Mouse (Mus musculus) G1E (cell line): ENCODE measurements around the gene Fam131b. TPM values are rescaled to one million over a fixed set of nuclear protein-coding genes. Genes with fewer than 3 reads are reported as not detected.

Source experiments
- ATAC-seq: 2 replicates; pipeline ENCODE4 v1.8.0; 2016; ENCODE audit warnings: mild to moderate bottlenecking; ENCODE audit not compliant: insufficient number of reproducible peaks, poor library complexity, low FRiP score, severe bottlenecking; ENCODE audit errors: extremely low read depth
- DNase-seq: peaks from one replicate; pipeline ENCODE4 v3.0.0; 2012; ENCODE audit warnings: low spot score
- H3K27me3 ChIP-seq: 2 replicates; pipeline ENCODE4 v1.6.1; 2012; ENCODE audit warnings: mild to moderate bottlenecking, low read length, inconsistent platforms; ENCODE audit not compliant: insufficient read depth
- H3K36me3 ChIP-seq: replicated peaks from 2 replicates; pipeline ENCODE3; 2012; ENCODE audit warnings: mild to moderate bottlenecking, inconsistent platforms
- H3K4me1 ChIP-seq: 2 replicates; pipeline ENCODE4 v1.6.1; 2012; ENCODE audit warnings: low read depth, low read length, inconsistent platforms, mixed read lengths; ENCODE audit not compliant: insufficient read depth
- H3K4me3 ChIP-seq: 2 replicates; pipeline ENCODE4 v1.5.1; 2012; ENCODE audit warnings: low read depth, mild to moderate bottlenecking, inconsistent platforms, low read length, moderate library complexity, mixed read lengths
- H3K9me3 ChIP-seq: replicated peaks from 2 replicates; pipeline ENCODE4 v1.6.1; 2012; ENCODE audit warnings: inconsistent platforms
- CTCF ChIP-seq: IDR thresholded peaks from 2 replicates; pipeline ENCODE4 v1.5.1; 2012; ENCODE audit warnings: low read depth, low read length, inconsistent platforms, mixed read lengths
- GATA1 ChIP-seq: IDR thresholded peaks from 2 replicates; pipeline ENCODE4 v1.6.1; 2012; ENCODE audit warnings: borderline replicate concordance, low read length, inconsistent platforms, mixed read lengths
- GATA2 ChIP-seq: IDR thresholded peaks from 2 replicates; pipeline ENCODE4 v1.6.1; 2012; ENCODE audit warnings: low read depth, low read length, inconsistent platforms, borderline replicate concordance
- POLR2AphosphoS5 ChIP-seq: IDR thresholded peaks from 2 replicates; pipeline ENCODE4 v1.6.1; 2012; ENCODE audit warnings: low read depth, low read length, inconsistent platforms; ENCODE audit not compliant: insufficient replicate concordance
- TAL1 ChIP-seq: conservative IDR thresholded peaks from 2 replicates; pipeline ENCODE4 v1.6.1; 2012; ENCODE audit warnings: low read depth, low read length, inconsistent platforms, mixed read lengths
- polyA plus RNA-seq: library from polyadenylated mRNA; stranded (reverse); fragments of >175 nt; gene quantifications from 2 replicates; pipeline ENCODE4 v1.2.3, GENCODE M21; 2012
- total RNA-seq, 2 experiments: library from RNA; stranded (forward) in 1 of 2; stranded (reverse) in 1 of 2; fragments of 200-1000 nt in 1 of 2; fragments of >200 nt in 1 of 2; fragmentation: Nextera tagmentation in 1 of 2; gene quantifications; 2 replicates each; pipeline ENCODE4 v1.2.3; 2014 to 2017

Fam131b gene
- total and polyA plus RNA-seq, 3 experiments: 0.01 to 0.05 TPM; not detected in 1

GRCm38 (mm10) chr6:42318293-42318692 is 6.2 kb downstream of the Fam131b start:
- H3K36me3 ChIP-seq: no peaks in the 10 kb centered on the region
- H3K4me1 ChIP-seq: no peaks in the 10 kb centered on the region
- peaks cover 35% of the 10 kb centered on the region for H3K27me3 ChIP-seq
- no peaks in the 10 kb centered on the region for H3K9me3 ChIP-seq
- ATAC-seq (no peak), DNase-seq (no peak)
- no peak for TF ChIP-seq CTCF
- no peak for TF ChIP-seq GATA2
- TF ChIP-seq POLR2AphosphoS5: no peak
- TF ChIP-seq TAL1: no peak
- TF ChIP-seq GATA1: no peak
- no peak overlapping the region for H3K4me3 ChIP-seq

- no peak for DNase-seq
Observed at GRCm38 (mm10) chr6:42310427-42311053, 13.9 kb downstream of the Fam131b start.

GRCm38 (mm10) chr6:42309816-42310378 is 14.5 kb downstream of the Fam131b start:
- Histone ChIP-seq H3K4me3 (no peak overlapping the region), H3K36me3 (no peaks in the 10 kb centered on the region), H3K9me3 (no peaks in the 10 kb centered on the region), H3K27me3 (peaks cover 13% of the 10 kb centered on the region; the same call in 1 of the 2 replicates), H3K4me1 (no peaks in the 10 kb centered on the region)
- TF ChIP-seq TAL1: no peak
- TF ChIP-seq CTCF: no peak
- ATAC-seq (no peak), DNase-seq (no peak)

More at GRCm38 (mm10) chr6:42310427-42311053, 13.9 kb downstream of the Fam131b start:
- H3K27me3 ChIP-seq: peaks cover 13% of the 10 kb centered on the region; the same call in 1 of the 2 replicates
- no peaks in the 10 kb centered on the region for H3K4me1 ChIP-seq
- no peak for ATAC-seq
- no peak for TF ChIP-seq POLR2AphosphoS5
- TF ChIP-seq CTCF: no peak
- TF ChIP-seq TAL1: no peak
- no peak for TF ChIP-seq GATA2
- H3K9me3 ChIP-seq: no peaks in the 10 kb centered on the region
- no peak overlapping the region for H3K4me3 ChIP-seq
- no peaks in the 10 kb centered on the region for H3K36me3 ChIP-seq

- ATAC-seq (no peak), DNase-seq (no peak)
- no peak for TF ChIP-seq CTCF
- TF ChIP-seq POLR2AphosphoS5: no peak
- TF ChIP-seq GATA2: no peak
- TF ChIP-seq GATA1: no peak
- TF ChIP-seq TAL1: no peak
- H3K27me3 ChIP-seq: peaks cover 31% of the 10 kb centered on the region
- H3K4me1 ChIP-seq: no peaks in the 10 kb centered on the region
- H3K36me3 ChIP-seq: no peaks in the 10 kb centered on the region
- no peak overlapping the region for H3K4me3 ChIP-seq
- H3K9me3 ChIP-seq: no peaks in the 10 kb centered on the region
Observed at GRCm38 (mm10) chr6:42299362-42299761, 25.1 kb downstream of the Fam131b start.

- Histone ChIP-seq H3K36me3 (no peaks in the 10 kb centered on the region), H3K4me3 (no peak overlapping the region), H3K4me1 (peaks cover 2% of the 10 kb centered on the region; the same call in 1 of the 2 replicates), H3K27me3 (peaks cover 38% of the 10 kb centered on the region), H3K9me3 (no peaks in the 10 kb centered on the region)
- no peak for DNase-seq
- no peak for ATAC-seq
- no peak for TF ChIP-seq GATA1
- no peak for TF ChIP-seq TAL1
- no peak for TF ChIP-seq POLR2AphosphoS5
- TF ChIP-seq CTCF: no peak
- TF ChIP-seq GATA2: no peak
Observed at GRCm38 (mm10) chr6:42295549-42296094, 28.8 kb downstream of the Fam131b start.

GRCm38 (mm10) chr6:42293327-42293726 is 31.1 kb downstream of the Fam131b start:
- Histone ChIP-seq H3K9me3 (no peaks in the 10 kb centered on the region), H3K36me3 (no peaks in the 10 kb centered on the region), H3K27me3 (peaks cover 21% of the 10 kb centered on the region), H3K4me3 (no peak overlapping the region), H3K4me1 (peaks cover 2% of the 10 kb centered on the region; the same call in 1 of the 2 replicates)
- TF ChIP-seq GATA1 (no peak), TAL1 (no peak), GATA2 (no peak), POLR2AphosphoS5 (no peak), CTCF (no peak)
- DNase-seq (no peak), ATAC-seq (no peak)

GRCm38 (mm10) chr6:42287562-42287961 is 36.9 kb downstream of the Fam131b start:
- H3K27me3 ChIP-seq: peaks cover 6% of the 10 kb centered on the region
- H3K9me3 ChIP-seq: no peaks in the 10 kb centered on the region
- no peak for ATAC-seq
- no peak for DNase-seq
- H3K4me3 ChIP-seq: no peak overlapping the region
- TF ChIP-seq GATA1 (no peak), CTCF (no peak), GATA2 (no peak), POLR2AphosphoS5 (no peak), TAL1 (no peak)
- no peaks in the 10 kb centered on the region for H3K4me1 ChIP-seq
- peaks cover 31% of the 10 kb centered on the region for H3K36me3 ChIP-seq
